Mouse (Mus musculus): ENCODE results near the gene Cdc6.

- TF ChIP-seq GATA1 (IDR thresholded peaks at IDR 0.05; ENCODE audit: low read length) (no peak), TAL1 (IDR thresholded peaks at IDR 0.05; ENCODE audit: low read length) (no peak)
Observed at GRCm38 (mm10) chr11:98964616-98965415, 57.2 kb downstream of the Cdc6 start.

Data from erythroblast, embryonic 14.5 days (primary cell).